Mouse (Mus musculus) heart, adult 2 months (tissue): ENCODE measurements around the gene Gm20503. TPM values are rescaled to one million over a fixed set of nuclear protein-coding genes. Genes with fewer than 3 reads are reported as not detected.

ENCODE experiments used
- DNase-seq, 2 experiments: peaks; one replicate each; pipeline ENCODE4 v3.0.0; 2021
- H3K27ac ChIP-seq: fragments of 200-600 bp; 2 replicates; pipeline ENCODE4 v1.8.1; 2022
- H3K27me3 ChIP-seq: fragments of 200-500 bp; 2 replicates; pipeline ENCODE4 v1.6.1; 2012; ENCODE audit warnings: mild to moderate bottlenecking, low read length, inconsistent platforms, mixed read lengths; ENCODE audit not compliant: control insufficient read depth, insufficient read depth
- H3K36me3 ChIP-seq: fragments of 200-500 bp; 2 replicates; pipeline ENCODE4 v1.6.1; 2012; ENCODE audit warnings: low read length, inconsistent platforms; ENCODE audit not compliant: control insufficient read depth, insufficient read depth
- H3K4me1 ChIP-seq: fragments of 200-500 bp; 2 replicates; pipeline ENCODE4 v1.6.1; 2011; ENCODE audit warnings: low read length; ENCODE audit not compliant: control insufficient read depth, insufficient read depth
- H3K4me3 ChIP-seq: fragments of 200-600 bp; 2 replicates; pipeline ENCODE4 v1.8.1; 2022
- H3K79me2 ChIP-seq: fragments of 200-500 bp; replicated peaks from 2 replicates; pipeline ENCODE4 v1.6.1; 2012; ENCODE audit warnings: mild to moderate bottlenecking, inconsistent platforms, low read length, moderate library complexity, mixed read lengths; ENCODE audit not compliant: control insufficient read depth, insufficient read depth
- H3K9ac ChIP-seq: fragments of 200-500 bp; 2 replicates; pipeline ENCODE4 v1.6.1; 2012; ENCODE audit warnings: low read depth, mild to moderate bottlenecking, control low read depth, inconsistent platforms, low read length, mixed read lengths
- CTCF ChIP-seq: fragments of 200-600 bp; IDR thresholded peaks from 2 replicates; pipeline ENCODE4 v1.8.1; 2022; ENCODE audit warnings: antibody characterized with exemption, mild to moderate bottlenecking, moderate library complexity
- EP300 ChIP-seq: fragments of 200-500 bp; IDR thresholded peaks from 2 replicates; pipeline ENCODE4 v1.6.1; 2011; ENCODE audit warnings: low read depth, low read length, control low read depth; ENCODE audit not compliant: insufficient read depth
- POLR2A ChIP-seq: fragments of 200-500 bp; IDR thresholded peaks from 2 replicates; pipeline ENCODE4 v1.6.1; 2011; ENCODE audit warnings: mild to moderate bottlenecking, low read depth, low read length, control low read depth; ENCODE audit not compliant: insufficient read depth
- WGBS: fragments of 180-500 bp; shearing (Covaris S2); methylation state at CpG from one replicate; pipeline ENCODE4 v1.1.7; 2018; 5-methylcytosine and 5-hydroxymethylcytosine counted together
- intact Hi-C: fragments of 180-260 bp; cut with DNase I; formaldehyde crosslinking; loops from one replicate; pipeline ENCODE4 v1.15.1; 2025
- polyA plus RNA-seq: library from polyadenylated mRNA; depleted of rRNA; stranded (reverse); fragments of >200 nt; gene quantifications from 2 replicates; pipeline ENCODE4 v1.2.3, GENCODE M21; 2012
- total RNA-seq, 2 experiments: library from RNA; stranded (reverse); gene quantifications; 2 replicates each; pipeline ENCODE4 v1.2.3; 2021

Gene Gm20503
- total and polyA plus RNA-seq, 3 experiments, result 5.7 TPM; not detected in 1

GRCm38 (mm10) chr4:59009186-59009585 is 6.2 kb downstream of the Gm20503 start:
- H3K4me3 ChIP-seq, result no peak overlapping the region
- H3K4me1 ChIP-seq, result peaks cover 15% of the 10 kb centered on the region
- H3K36me3 ChIP-seq, result peaks cover 10% of the 10 kb centered on the region
- DNase-seq, result no peak
- H3K9ac ChIP-seq, result no peak overlapping the region
- intact Hi-C loops, result loop anchor here (10.0 kb wide), 2 partner anchors 536 to 1054 kb away; partner anchors contain the start of genes Ptbp3 and Txn1
- 74% methylated on average over 7 of the region's 7 CpGs for WGBS
- TF ChIP-seq EP300 (no peak), CTCF (no peak), POLR2A (no peak)
- no peaks in the 10 kb centered on the region; the same call in 1 of the 2 replicates for H3K27me3 ChIP-seq
- peaks cover 9% of the 10 kb centered on the region; the same call in 1 of the 2 replicates for H3K79me2 ChIP-seq
- H3K27ac ChIP-seq, result no peak overlapping the region

- Histone ChIP-seq H3K4me1 (peaks cover 15% of the 10 kb centered on the region), H3K27me3 (no peaks in the 10 kb centered on the region; the same call in 1 of the 2 replicates), H3K9ac (no peak overlapping the region), H3K36me3 (peaks cover 10% of the 10 kb centered on the region), H3K27ac (no peak overlapping the region), H3K4me3 (no peak overlapping the region), H3K79me2 (peaks cover 10% of the 10 kb centered on the region; the same call in 1 of the 2 replicates)
- DNase-seq, result no peak
- TF ChIP-seq EP300 (no peak), CTCF (no peak), POLR2A (no peak)
- intact Hi-C loops, result loop anchor here (10.0 kb wide), 2 partner anchors 535 to 1055 kb away; partner anchors contain the start of genes Ptbp3 and Txn1
- 62% methylated on average over 4 of the region's 4 CpGs for WGBS
Observed at GRCm38 (mm10) chr4:59009696-59010095, 6.7 kb downstream of the Gm20503 start.

GRCm38 (mm10) chr4:59011446-59011845 is 8.4 kb downstream of the Gm20503 start:
- peaks cover 13% of the 10 kb centered on the region for H3K4me1 ChIP-seq
- TF ChIP-seq CTCF (no peak), EP300 (no peak), POLR2A (no peak)
- H3K27me3 ChIP-seq, result no peaks in the 10 kb centered on the region; the same call in 1 of the 2 replicates
- no peak overlapping the region for H3K4me3 ChIP-seq
- peaks cover 8% of the 10 kb centered on the region for H3K36me3 ChIP-seq
- intact Hi-C loops, result no loop called here
- H3K79me2 ChIP-seq, result peaks cover 11% of the 10 kb centered on the region
- no peak overlapping the region for H3K9ac ChIP-seq
- H3K27ac ChIP-seq, result no peak overlapping the region
- no peak for DNase-seq
- WGBS, result 27% methylated on average over 3 of the region's 3 CpGs

- H3K27ac ChIP-seq, result no peak overlapping the region
- H3K36me3 ChIP-seq, result peaks cover 8% of the 10 kb centered on the region
- intact Hi-C loops, result no loop called here
- H3K4me3 ChIP-seq, result no peak overlapping the region
- TF ChIP-seq POLR2A, result no peak
- TF ChIP-seq CTCF, result no peak
- TF ChIP-seq EP300, result no peak
- peaks cover 11% of the 10 kb centered on the region for H3K79me2 ChIP-seq
- H3K4me1 ChIP-seq, result peaks cover 9% of the 10 kb centered on the region
- no peak for DNase-seq
- no peaks in the 10 kb centered on the region; the same call in 1 of the 2 replicates for H3K27me3 ChIP-seq
- no peak overlapping the region for H3K9ac ChIP-seq
- 81% methylated on average over 3 of the region's 3 CpGs for WGBS
Observed at GRCm38 (mm10) chr4:59015181-59015580, 12.2 kb downstream of the Gm20503 start.

- DNase-seq, result no peak
- no peak overlapping the region for H3K27ac ChIP-seq
- TF ChIP-seq EP300, result no peak
- TF ChIP-seq CTCF, result no peak
- TF ChIP-seq POLR2A, result no peak
- H3K4me3 ChIP-seq, result no peak overlapping the region
- peaks cover 4% of the 10 kb centered on the region for H3K4me1 ChIP-seq
- WGBS, result 82% methylated on average over 2 of the region's 2 CpGs
- peaks cover 9% of the 10 kb centered on the region for H3K79me2 ChIP-seq
- H3K9ac ChIP-seq, result no peak overlapping the region
- no peaks in the 10 kb centered on the region; the same call in 1 of the 2 replicates for H3K27me3 ChIP-seq
- peaks cover 6% of the 10 kb centered on the region for H3K36me3 ChIP-seq
- intact Hi-C loops, result no loop called here
Observed at GRCm38 (mm10) chr4:59016922-59017321, 13.9 kb downstream of the Gm20503 start.

GRCm38 (mm10) chr4:59034325-59034917 is 31.4 kb downstream of the Gm20503 start:
- TF ChIP-seq CTCF (no peak), EP300 (no peak), POLR2A (no peak)
- H3K4me3 ChIP-seq, result peak overlapping the region; percentile 77
- H3K79me2 ChIP-seq, result no peaks in the 10 kb centered on the region; the same call in 1 of the 2 replicates
- WGBS, result 69% methylated on average over 10 of the region's 10 CpGs
- DNase-seq, result no peak
- peaks cover 3% of the 10 kb centered on the region; the same call in 1 of the 2 replicates for H3K4me1 ChIP-seq
- H3K9ac ChIP-seq, result no peak overlapping the region
- no peaks in the 10 kb centered on the region for H3K27me3 ChIP-seq
- intact Hi-C loops, result no loop called here
- peak overlapping the region; percentile 73 for H3K27ac ChIP-seq
- no peaks in the 10 kb centered on the region for H3K36me3 ChIP-seq
